Mouse (Mus musculus): Measurements from ENCODE around the gene Dpm1. TPM values are rescaled to one million over a fixed set of nuclear protein-coding genes. Genes with fewer than 3 reads are reported as not detected.
A peak's percentile ranks its signal among the peaks of the same experiment; 100 is the strongest.

Dpm1 gene
- total RNA-seq, 2 experiments from 2014 or later: 59.3 to 60.8 TPM

- DNase-seq (ENCODE audit: low spot score in 2 of 2): peak; percentile 42 to 46
Measured at GRCm38 (mm10) chr2:168229116-168230025, 1.0 kb downstream of the Dpm1 start.

DNA sequence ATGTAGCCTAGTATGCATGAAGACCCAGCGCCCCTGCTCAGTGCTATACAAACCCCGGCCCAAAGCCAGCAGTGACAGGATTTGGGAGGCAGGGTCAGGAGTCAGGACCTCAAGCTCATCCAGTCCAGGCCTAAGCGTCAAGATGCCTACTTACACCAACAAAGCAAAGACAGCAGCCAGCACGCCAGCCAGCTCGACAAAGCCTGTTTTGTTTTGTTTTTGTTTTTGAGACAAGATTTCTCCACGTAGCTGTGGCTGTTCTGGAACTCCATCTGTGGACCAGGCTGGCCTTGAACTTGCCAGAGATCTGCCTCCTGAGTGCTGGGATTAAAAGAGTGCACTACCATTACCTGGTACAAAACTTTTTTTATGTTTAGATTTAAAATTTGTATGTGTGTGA is 7.1 kb downstream of the Dpm1 start:
- no peak for DNase-seq (ENCODE audit: low spot score in 2 of 2)

DNA sequence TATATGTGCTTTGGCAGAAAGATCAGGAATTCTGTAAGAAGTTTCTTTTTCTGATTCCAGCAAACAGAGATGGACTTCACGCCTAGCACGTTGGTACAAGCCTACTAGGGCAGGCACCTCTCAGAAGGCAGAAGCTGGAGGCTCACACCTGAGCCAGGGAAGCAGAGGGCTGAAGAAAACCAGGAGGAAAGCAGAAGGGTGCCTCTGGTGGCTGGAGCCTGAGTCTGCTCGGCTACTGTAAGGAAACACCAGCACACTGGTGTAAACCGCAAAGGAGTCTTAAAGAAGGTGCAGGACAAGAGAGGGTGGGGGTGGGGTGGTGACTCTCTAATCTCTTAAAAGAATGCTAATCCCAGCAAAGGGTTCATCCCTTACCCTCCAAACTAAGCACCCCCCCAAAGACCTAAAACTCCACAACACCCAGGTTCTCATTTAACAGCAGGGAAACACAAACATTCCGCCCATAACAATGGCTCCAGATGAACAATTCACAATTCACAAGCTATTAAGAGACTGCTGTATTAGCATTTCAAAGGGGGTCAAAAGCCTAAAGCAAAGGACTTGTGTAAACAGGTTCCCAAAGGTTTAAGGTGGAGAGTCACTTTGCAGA is 16.5 kb downstream of the Dpm1 start:
- DNase-seq (ENCODE audit: low spot score in 2 of 2): no peak

GRCm38 (mm10) chr2:168207883-168208282 is 22.5 kb downstream of the Dpm1 start:
- DNase-seq (ENCODE audit: low spot score in 2 of 2): no peak

DNA sequence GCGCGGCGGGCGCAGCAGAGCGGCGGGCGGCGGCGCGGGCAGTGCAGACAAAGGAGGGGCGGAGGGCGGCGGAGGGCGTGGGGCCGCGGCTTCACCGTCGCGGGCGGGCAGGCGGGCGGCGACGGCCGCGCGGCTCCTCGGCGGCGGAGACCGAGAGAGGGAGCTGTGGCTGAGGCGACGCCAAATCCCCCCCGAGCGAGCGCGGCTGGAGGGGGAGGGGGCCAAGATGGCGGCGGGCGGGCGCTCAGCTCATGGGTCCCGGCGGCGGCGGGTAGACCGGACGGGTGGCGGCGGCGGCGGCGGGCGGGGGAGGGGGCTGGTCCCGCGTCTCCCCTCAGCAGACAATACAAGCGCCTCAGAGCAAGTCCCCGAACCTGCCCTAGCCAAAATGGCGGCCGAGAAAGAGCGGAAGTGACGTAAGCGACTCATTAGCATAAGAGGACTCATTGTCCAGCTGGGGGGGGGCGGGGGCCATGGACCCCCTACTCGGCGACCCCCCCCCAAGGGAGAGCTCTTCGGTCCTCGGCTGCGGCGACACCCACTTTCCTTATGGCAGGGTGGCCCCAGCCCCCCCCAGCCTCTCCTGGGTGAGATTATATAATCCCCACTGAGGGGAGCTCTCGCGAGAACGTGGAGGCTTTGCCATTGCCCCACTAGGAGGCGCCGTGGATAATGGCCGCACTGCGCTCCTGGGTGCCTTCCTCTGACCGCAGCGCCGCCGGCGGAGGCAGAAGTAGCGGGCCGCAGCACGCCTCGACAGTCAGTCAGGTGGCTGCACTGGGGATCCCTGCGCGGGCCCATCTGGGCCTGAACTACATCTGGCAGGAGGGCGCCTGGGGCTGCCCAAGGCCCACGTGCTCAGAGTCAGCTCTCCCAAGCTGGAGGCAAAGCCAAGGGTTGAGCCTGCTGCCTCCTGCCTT is 23.4 kb downstream of the Dpm1 start, which contains the start of gene Adnp:
Gene Adnp (minus strand): TSS at position 388 of the 920 bp plus-strand sequence.
- DNase-seq (ENCODE audit: low spot score in 2 of 2): peak; percentile 92 to 93

DNA sequence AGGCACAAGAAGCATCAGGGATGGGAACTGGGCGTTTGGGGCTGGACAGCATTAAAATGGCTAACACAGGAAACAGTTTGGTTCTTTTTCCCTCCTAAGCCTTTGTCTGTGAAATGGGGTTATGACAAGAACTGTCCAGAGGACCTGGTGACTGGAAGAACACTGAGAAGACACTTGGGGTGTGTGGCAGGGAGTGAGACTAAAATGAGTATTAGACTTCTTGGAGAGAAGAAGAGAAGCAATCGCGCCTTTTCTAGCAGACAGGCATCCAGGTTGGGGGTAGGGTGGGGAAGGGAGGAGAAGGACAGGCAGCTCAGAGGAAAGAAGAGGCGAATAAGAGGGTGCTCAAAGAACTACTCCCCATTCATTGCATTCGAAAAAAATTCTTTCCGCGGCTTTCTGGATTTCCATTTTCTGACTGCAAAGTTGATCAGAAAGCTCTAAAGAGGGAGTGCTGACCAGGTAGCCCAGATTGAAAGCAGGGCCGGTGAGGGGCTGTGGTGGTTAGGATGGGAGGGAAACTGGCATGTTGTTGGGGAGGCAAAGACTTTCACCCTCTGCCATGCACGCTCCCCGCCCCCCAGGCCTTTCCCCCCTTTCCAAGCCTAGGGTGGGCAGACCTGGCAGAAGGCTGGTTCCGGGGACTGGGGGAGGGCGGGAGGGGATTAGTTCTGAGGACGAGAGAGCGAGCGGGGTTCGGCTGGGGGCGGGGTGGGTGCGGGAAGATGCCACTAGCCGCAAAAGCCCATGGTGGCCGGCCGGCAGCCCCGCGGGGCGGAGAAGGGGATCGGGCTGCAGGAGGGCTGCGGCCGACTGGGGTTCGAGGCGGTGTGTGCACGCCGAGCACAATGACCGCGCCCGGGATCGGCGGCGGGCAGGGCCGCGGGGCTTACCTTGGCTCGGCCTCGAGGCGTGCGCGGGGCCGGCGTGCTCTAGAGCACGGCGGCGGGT is 24.4 kb downstream of the Dpm1 start:
- peak; percentile 14 to 29 for DNase-seq (ENCODE audit: low spot score in 2 of 2)

GRCm38 (mm10) chr2:168205265-168205664 is 25.1 kb downstream of the Dpm1 start:
- DNase-seq (ENCODE audit: low spot score in 2 of 2): peak; percentile 91 to 92

GRCm38 (mm10) chr2:168204476-168204999 is 25.9 kb downstream of the Dpm1 start:
- no peak for DNase-seq (ENCODE audit: low spot score in 2 of 2)

DNA sequence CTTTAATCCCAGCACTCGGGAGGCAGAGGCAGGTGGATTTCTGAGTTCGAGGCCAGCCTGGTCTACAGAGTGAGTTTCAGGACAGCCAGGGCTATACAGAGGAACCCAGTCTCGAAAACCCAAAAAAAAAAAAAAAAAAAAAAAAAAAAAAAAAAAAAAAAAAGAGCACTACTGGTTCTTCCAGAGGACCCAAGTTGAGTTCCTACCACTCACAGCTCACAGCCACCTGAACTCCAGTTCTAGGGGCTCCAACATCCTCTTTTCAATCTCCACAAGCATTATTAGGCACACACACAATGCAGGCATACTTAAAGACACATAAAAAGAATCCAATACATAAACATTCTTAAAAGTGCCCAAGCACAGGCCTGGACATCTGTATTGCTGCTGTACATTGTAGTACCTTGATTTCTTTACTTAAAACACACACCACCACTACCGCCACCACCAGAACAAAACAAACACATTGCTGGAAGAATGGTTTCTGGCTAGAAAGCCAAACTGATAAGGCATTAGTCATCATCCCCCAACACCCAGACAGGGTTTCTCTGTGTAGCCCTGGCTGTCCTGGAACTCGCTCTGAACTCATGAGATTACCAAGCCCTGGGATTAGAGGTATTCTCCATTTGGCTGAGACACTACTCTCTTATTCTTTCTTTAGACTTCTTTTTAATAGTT is 30.2 kb downstream of the Dpm1 start:
- DNase-seq (ENCODE audit: low spot score in 2 of 2): no peak

- no peak for DNase-seq (ENCODE audit: low spot score in 2 of 2)
Measured at GRCm38 (mm10) chr2:168199476-168199875, 30.9 kb downstream of the Dpm1 start.

GRCm38 (mm10) chr2:168198421-168198820 is 32.0 kb downstream of the Dpm1 start:
- no peak for DNase-seq (ENCODE audit: low spot score in 2 of 2)

GRCm38 (mm10) chr2:168195721-168196120 is 34.7 kb downstream of the Dpm1 start:
- DNase-seq (ENCODE audit: low spot score in 2 of 2): no peak

DNA sequence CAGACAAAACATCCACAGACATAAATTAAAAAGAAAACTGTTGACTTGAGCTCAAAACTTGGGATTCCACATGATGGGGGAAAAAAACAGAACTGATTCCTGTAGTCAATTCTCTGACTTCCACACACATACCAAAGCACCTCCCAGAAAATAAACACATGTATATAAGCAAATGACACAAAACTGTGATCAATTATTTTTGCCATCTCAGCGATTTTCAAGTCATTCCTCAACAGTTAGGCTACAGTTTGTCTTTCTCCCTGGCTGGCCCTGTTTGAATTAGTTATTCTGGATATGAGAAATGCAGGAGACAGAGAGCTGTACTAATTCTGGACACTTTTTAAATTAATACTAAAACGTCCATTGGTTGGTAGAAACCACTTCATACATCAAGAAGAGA is 36.7 kb downstream of the Dpm1 start:
- DNase-seq (ENCODE audit: low spot score in 2 of 2): no peak

DNA sequence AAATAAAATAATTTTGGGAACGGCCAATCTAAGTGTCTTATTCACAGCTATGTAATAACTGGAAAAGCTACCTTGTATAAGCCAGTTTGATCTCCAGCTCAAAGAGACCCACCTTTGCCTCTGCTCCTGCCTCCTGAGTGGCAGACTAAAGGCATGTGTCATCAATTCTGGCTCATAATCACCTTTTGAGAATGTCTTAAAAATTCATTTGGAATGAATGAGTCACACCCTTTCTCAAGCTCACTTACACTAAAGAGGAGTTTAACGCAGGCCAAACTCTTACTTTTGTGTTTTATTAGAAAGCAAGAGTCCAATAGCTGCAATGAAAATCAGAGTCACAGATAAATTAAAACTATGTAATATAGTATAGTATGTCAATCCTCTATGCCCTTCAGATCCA is 38.5 kb downstream of the Dpm1 start:
- DNase-seq (ENCODE audit: low spot score in 2 of 2): no peak

DNA sequence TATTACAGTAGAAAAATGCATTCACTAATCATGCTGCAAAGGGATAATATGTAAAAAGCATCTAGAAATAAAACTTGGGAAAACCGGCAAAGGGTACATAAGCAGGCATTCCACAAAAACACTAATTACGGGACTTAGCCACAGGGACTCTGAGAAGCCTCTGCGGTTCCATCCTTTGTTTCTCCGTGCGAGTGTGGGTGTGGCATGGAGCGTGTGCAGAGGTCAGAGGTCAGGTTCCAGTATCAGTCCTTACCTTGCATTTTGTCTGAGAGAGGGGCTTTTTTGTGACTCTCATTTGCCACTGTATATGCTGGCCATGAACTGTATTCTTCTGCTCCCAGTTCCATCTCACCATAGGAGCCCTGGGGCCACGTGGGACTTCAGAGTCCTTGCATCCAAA is 54.4 kb downstream of the Dpm1 start:
- DNase-seq (ENCODE audit: low spot score in 2 of 2): no peak

DNA sequence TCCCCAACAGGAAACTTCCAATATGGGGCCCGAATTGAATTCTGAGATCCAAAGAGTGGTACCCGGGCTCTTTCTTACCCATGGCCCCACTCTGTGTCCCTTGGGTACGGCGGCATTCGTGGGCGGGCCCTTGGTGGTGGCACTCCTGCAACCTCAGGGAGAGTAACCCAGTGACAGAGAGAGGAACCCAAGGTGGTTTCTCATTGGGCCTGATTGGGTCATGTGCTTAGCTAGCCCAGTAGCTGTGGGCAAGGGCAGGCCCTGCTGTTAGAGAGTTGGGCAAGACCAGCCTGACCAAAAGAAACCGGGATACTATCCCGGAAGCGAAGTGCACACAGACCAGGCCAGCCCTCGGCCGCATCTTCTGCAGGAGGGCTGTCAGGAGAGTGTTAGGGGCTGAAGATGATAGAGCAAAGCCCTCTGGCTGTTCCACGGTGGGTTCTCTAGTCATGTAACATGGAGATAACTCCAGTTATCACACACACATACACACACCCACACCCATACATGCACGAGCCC is 60.2 kb downstream of the Dpm1 start:
- no peak for DNase-seq (ENCODE audit: low spot score in 2 of 2)

GRCm38 (mm10) chr2:168169800-168170113 is 60.6 kb downstream of the Dpm1 start:
- DNase-seq (ENCODE audit: low spot score in 2 of 2): no peak

DNA sequence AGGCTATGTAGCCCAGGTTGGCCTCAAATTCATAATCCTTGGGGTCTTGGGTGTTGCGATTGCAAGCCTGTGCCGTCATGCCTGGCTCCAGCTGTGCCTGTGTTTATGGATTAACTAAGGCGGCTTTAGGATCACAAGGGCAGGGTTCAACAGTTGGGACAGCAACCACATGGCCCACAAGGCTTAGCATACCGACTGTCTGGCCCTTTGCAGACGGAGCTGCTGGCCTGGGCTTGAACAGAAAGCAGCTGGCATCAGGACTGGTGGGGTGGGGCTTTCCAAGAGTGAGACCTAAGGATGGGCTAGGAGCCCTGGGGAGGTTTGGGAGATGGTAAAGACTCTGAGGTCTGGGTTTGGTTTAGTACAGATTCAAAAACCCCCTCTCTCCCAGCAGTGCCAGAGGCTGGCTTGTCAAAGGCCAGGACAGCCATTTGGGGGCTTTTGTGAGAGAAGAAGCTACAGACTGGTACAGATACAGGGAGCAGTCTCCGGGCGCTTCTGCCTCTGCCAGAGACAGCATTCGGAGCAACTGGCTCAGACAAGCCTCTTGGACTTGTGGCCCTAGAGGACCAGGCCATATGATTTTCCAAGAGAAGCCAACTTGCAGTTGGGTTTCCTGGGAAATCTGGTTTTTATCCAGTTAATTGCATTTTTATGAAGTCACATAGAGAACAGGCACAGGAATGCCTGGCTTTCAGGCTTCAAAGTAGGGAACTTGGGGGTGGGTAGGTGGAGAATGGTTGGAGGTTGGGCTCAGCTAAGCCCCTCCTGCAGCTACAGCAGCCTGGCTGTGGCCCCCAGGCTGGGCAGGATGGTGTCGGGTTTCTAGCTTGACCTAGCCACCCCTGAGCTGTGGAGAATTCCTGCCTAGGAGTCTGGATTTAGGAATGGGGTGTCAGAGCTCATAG is 61.2 kb downstream of the Dpm1 start:
- no peak for DNase-seq (ENCODE audit: low spot score in 2 of 2)

Data from left cerebral cortex, adult 18-20 months (tissue).